Mouse (Mus musculus): Measurements from ENCODE around the gene Spata16. TPM values are rescaled to one million over a fixed set of nuclear protein-coding genes. Genes with fewer than 3 reads are reported as not detected.

Spata16 gene
- polyA plus RNA-seq, 1 experiment from 2014 or later = not detected

- Histone ChIP-seq H3K4me1 (replicated peaks) (no peaks in the 10 kb centered on the region), H3K4me2 (no peak overlapping the region), H3K4me3 (no peak overlapping the region), H3K27ac (ENCODE audit: poor library complexity, severe bottlenecking) (no peak overlapping the region), H3K9ac (no peak overlapping the region), H3K36me3 (no peaks in the 10 kb centered on the region), H3K9me3 (replicated peaks) (no peaks in the 10 kb centered on the region), H3K27me3 (replicated peaks) (no peaks in the 10 kb centered on the region)
- ATAC-seq (ENCODE audit: insufficient number of reproducible peaks, low FRiP score) = no peak
- 73% methylated on average over 6 of the region's 6 CpGs for WGBS
These were observed 90.1 kb downstream of the Spata16 start for GRCm38 (mm10) chr3:26727526-26727925.

- Histone ChIP-seq H3K27me3 (replicated peaks) (no peaks in the 10 kb centered on the region), H3K9ac (no peak overlapping the region), H3K4me3 (no peak overlapping the region), H3K27ac (ENCODE audit: poor library complexity, severe bottlenecking) (no peak overlapping the region), H3K9me3 (replicated peaks) (no peaks in the 10 kb centered on the region), H3K36me3 (no peaks in the 10 kb centered on the region), H3K4me1 (replicated peaks) (no peaks in the 10 kb centered on the region), H3K4me2 (no peak overlapping the region)
- 69% methylated on average over 2 of the region's 2 CpGs for WGBS
- ATAC-seq (ENCODE audit: insufficient number of reproducible peaks, low FRiP score) = no peak
These were observed 113.1 kb downstream of the Spata16 start for GRCm38 (mm10) chr3:26750492-26750891.

GRCm38 (mm10) chr3:26752441-26752840 lies 115.0 kb downstream of the Spata16 start:
- no peaks in the 10 kb centered on the region for H3K27me3 ChIP-seq (replicated peaks)
- no peak for ATAC-seq (ENCODE audit: insufficient number of reproducible peaks, low FRiP score)
- no peaks in the 10 kb centered on the region for H3K4me1 ChIP-seq (replicated peaks)
- H3K9ac ChIP-seq = no peak overlapping the region
- no peak overlapping the region for H3K27ac ChIP-seq (ENCODE audit: poor library complexity, severe bottlenecking)
- H3K4me2 ChIP-seq = no peak overlapping the region
- 81% methylated on average over 6 of the region's 6 CpGs for WGBS
- no peak overlapping the region for H3K4me3 ChIP-seq
- no peaks in the 10 kb centered on the region for H3K36me3 ChIP-seq
- H3K9me3 ChIP-seq (replicated peaks) = no peaks in the 10 kb centered on the region

GRCm38 (mm10) chr3:26793334-26794101 lies 156.1 kb downstream of the Spata16 start:
- ATAC-seq (ENCODE audit: insufficient number of reproducible peaks, low FRiP score) = no peak
- H3K9me3 ChIP-seq (replicated peaks) = no peaks in the 10 kb centered on the region
- H3K27me3 ChIP-seq (replicated peaks) = no peaks in the 10 kb centered on the region
- no peak overlapping the region for H3K9ac ChIP-seq
- H3K27ac ChIP-seq (ENCODE audit: poor library complexity, severe bottlenecking) = no peak overlapping the region
- H3K36me3 ChIP-seq = no peaks in the 10 kb centered on the region
- no peak overlapping the region for H3K4me3 ChIP-seq
- no peak overlapping the region for H3K4me2 ChIP-seq
- no peaks in the 10 kb centered on the region for H3K4me1 ChIP-seq (replicated peaks)
- WGBS = 72% methylated on average over 12 of the region's 12 CpGs

- H3K9me3 ChIP-seq (replicated peaks) = no peaks in the 10 kb centered on the region
- no peak overlapping the region for H3K9ac ChIP-seq
- no peak overlapping the region for H3K4me2 ChIP-seq
- no peaks in the 10 kb centered on the region for H3K36me3 ChIP-seq
- no peak overlapping the region for H3K27ac ChIP-seq (ENCODE audit: poor library complexity, severe bottlenecking)
- no peak for ATAC-seq (ENCODE audit: insufficient number of reproducible peaks, low FRiP score)
- WGBS = 88% methylated on average over 7 of the region's 7 CpGs
- H3K27me3 ChIP-seq (replicated peaks) = no peaks in the 10 kb centered on the region
- no peak overlapping the region for H3K4me3 ChIP-seq
- no peaks in the 10 kb centered on the region for H3K4me1 ChIP-seq (replicated peaks)
These were observed 158.6 kb downstream of the Spata16 start for GRCm38 (mm10) chr3:26795851-26796538.

- H3K27me3 ChIP-seq (replicated peaks) = no peaks in the 10 kb centered on the region
- H3K36me3 ChIP-seq = no peaks in the 10 kb centered on the region
- H3K9me3 ChIP-seq (replicated peaks) = no peaks in the 10 kb centered on the region
- H3K4me3 ChIP-seq = no peak overlapping the region
- ATAC-seq (ENCODE audit: insufficient number of reproducible peaks, low FRiP score) = no peak
- WGBS = 78% methylated on average over 1 of the region's 1 CpGs
- no peaks in the 10 kb centered on the region for H3K4me1 ChIP-seq (replicated peaks)
- H3K27ac ChIP-seq (ENCODE audit: poor library complexity, severe bottlenecking) = no peak overlapping the region
- no peak overlapping the region for H3K9ac ChIP-seq
- no peak overlapping the region for H3K4me2 ChIP-seq
These were observed 159.5 kb downstream of the Spata16 start for GRCm38 (mm10) chr3:26796954-26797353.

GRCm38 (mm10) chr3:26814307-26814706 lies 176.9 kb downstream of the Spata16 start:
- H3K9ac ChIP-seq = no peak overlapping the region
- no peaks in the 10 kb centered on the region for H3K9me3 ChIP-seq (replicated peaks)
- WGBS = 68% methylated on average over 8 of the region's 8 CpGs
- no peak overlapping the region for H3K4me2 ChIP-seq
- H3K36me3 ChIP-seq = no peaks in the 10 kb centered on the region
- no peaks in the 10 kb centered on the region for H3K27me3 ChIP-seq (replicated peaks)
- no peaks in the 10 kb centered on the region for H3K4me1 ChIP-seq (replicated peaks)
- no peak overlapping the region for H3K4me3 ChIP-seq
- ATAC-seq (ENCODE audit: insufficient number of reproducible peaks, low FRiP score) = no peak
- H3K27ac ChIP-seq (ENCODE audit: poor library complexity, severe bottlenecking) = no peak overlapping the region

- H3K4me3 ChIP-seq = no peak overlapping the region
- WGBS = 87% methylated on average over 5 of the region's 5 CpGs
- no peak overlapping the region for H3K27ac ChIP-seq (ENCODE audit: poor library complexity, severe bottlenecking)
- no peaks in the 10 kb centered on the region for H3K36me3 ChIP-seq
- no peaks in the 10 kb centered on the region for H3K27me3 ChIP-seq (replicated peaks)
- no peak overlapping the region for H3K4me2 ChIP-seq
- H3K9me3 ChIP-seq (replicated peaks) = no peaks in the 10 kb centered on the region
- H3K4me1 ChIP-seq (replicated peaks) = no peaks in the 10 kb centered on the region
- ATAC-seq (ENCODE audit: insufficient number of reproducible peaks, low FRiP score) = no peak
- H3K9ac ChIP-seq = no peak overlapping the region
These were observed 178.3 kb downstream of the Spata16 start for GRCm38 (mm10) chr3:26815764-26816163.

- no peak for ATAC-seq (ENCODE audit: insufficient number of reproducible peaks, low FRiP score)
- Histone ChIP-seq H3K36me3 (no peaks in the 10 kb centered on the region), H3K4me1 (replicated peaks) (no peaks in the 10 kb centered on the region), H3K4me3 (no peak overlapping the region), H3K9me3 (replicated peaks) (no peaks in the 10 kb centered on the region), H3K4me2 (no peak overlapping the region), H3K9ac (no peak overlapping the region), H3K27ac (ENCODE audit: poor library complexity, severe bottlenecking) (no peak overlapping the region), H3K27me3 (replicated peaks) (no peaks in the 10 kb centered on the region)
- 44% methylated on average over 5 of the region's 5 CpGs for WGBS
These were observed 182.0 kb downstream of the Spata16 start for GRCm38 (mm10) chr3:26819398-26819797.

- WGBS = 78% methylated on average over 7 of the region's 7 CpGs
- Histone ChIP-seq H3K9me3 (replicated peaks) (no peaks in the 10 kb centered on the region), H3K27ac (ENCODE audit: poor library complexity, severe bottlenecking) (no peak overlapping the region)
These were observed 189.8 kb downstream of the Spata16 start for GRCm38 (mm10) chr3:26826958-26827839.

GRCm38 (mm10) chr3:26832954-26833353 lies 195.5 kb downstream of the Spata16 start:
- WGBS = 66% methylated on average over 5 of the region's 5 CpGs
- Histone ChIP-seq H3K9me3 (replicated peaks) (no peaks in the 10 kb centered on the region), H3K4me2 (no peak overlapping the region), H3K27me3 (replicated peaks) (no peaks in the 10 kb centered on the region), H3K4me3 (no peak overlapping the region), H3K36me3 (no peaks in the 10 kb centered on the region), H3K9ac (no peak overlapping the region), H3K4me1 (replicated peaks) (no peaks in the 10 kb centered on the region), H3K27ac (ENCODE audit: poor library complexity, severe bottlenecking) (no peak overlapping the region)
- no peak for ATAC-seq (ENCODE audit: insufficient number of reproducible peaks, low FRiP score)

More at GRCm38 (mm10) chr3:26826958-26827839, 189.8 kb downstream of the Spata16 start:
- H3K36me3 ChIP-seq = no peaks in the 10 kb centered on the region
- H3K4me1 ChIP-seq (replicated peaks) = no peaks in the 10 kb centered on the region
- no peak overlapping the region for H3K9ac ChIP-seq
- H3K27me3 ChIP-seq (replicated peaks) = no peaks in the 10 kb centered on the region
- H3K4me3 ChIP-seq = no peak overlapping the region
- no peak overlapping the region for H3K4me2 ChIP-seq
- ATAC-seq (ENCODE audit: insufficient number of reproducible peaks, low FRiP score) = no peak
